Mouse (Mus musculus) G1E (cell line): ENCODE data around the gene Slc5a2. TPM values are rescaled to one million over a fixed set of nuclear protein-coding genes. Genes with fewer than 3 reads are reported as not detected.
A peak's percentile ranks its signal among the peaks of the same experiment; 100 is the strongest.

Source experiments
- ATAC-seq: 2 replicates; pipeline ENCODE4 v1.8.0; 2016; ENCODE audit warnings: mild to moderate bottlenecking; ENCODE audit not compliant: insufficient number of reproducible peaks, poor library complexity, low FRiP score, severe bottlenecking; ENCODE audit errors: extremely low read depth
- DNase-seq: peaks from one replicate; pipeline ENCODE4 v3.0.0; 2012; ENCODE audit warnings: low spot score
- H3K27me3 ChIP-seq: 2 replicates; pipeline ENCODE4 v1.6.1; 2012; ENCODE audit warnings: mild to moderate bottlenecking, low read length, inconsistent platforms; ENCODE audit not compliant: insufficient read depth
- H3K36me3 ChIP-seq: replicated peaks from 2 replicates; pipeline ENCODE3; 2012; ENCODE audit warnings: mild to moderate bottlenecking, inconsistent platforms
- H3K4me1 ChIP-seq: 2 replicates; pipeline ENCODE4 v1.6.1; 2012; ENCODE audit warnings: low read depth, low read length, inconsistent platforms, mixed read lengths; ENCODE audit not compliant: insufficient read depth
- H3K4me3 ChIP-seq: 2 replicates; pipeline ENCODE4 v1.5.1; 2012; ENCODE audit warnings: low read depth, mild to moderate bottlenecking, inconsistent platforms, low read length, moderate library complexity, mixed read lengths
- H3K9me3 ChIP-seq: replicated peaks from 2 replicates; pipeline ENCODE4 v1.6.1; 2012; ENCODE audit warnings: inconsistent platforms
- CTCF ChIP-seq: IDR thresholded peaks from 2 replicates; pipeline ENCODE4 v1.5.1; 2012; ENCODE audit warnings: low read depth, low read length, inconsistent platforms, mixed read lengths
- GATA1 ChIP-seq: IDR thresholded peaks from 2 replicates; pipeline ENCODE4 v1.6.1; 2012; ENCODE audit warnings: borderline replicate concordance, low read length, inconsistent platforms, mixed read lengths
- GATA2 ChIP-seq: IDR thresholded peaks from 2 replicates; pipeline ENCODE4 v1.6.1; 2012; ENCODE audit warnings: low read depth, low read length, inconsistent platforms, borderline replicate concordance
- POLR2AphosphoS5 ChIP-seq: IDR thresholded peaks from 2 replicates; pipeline ENCODE4 v1.6.1; 2012; ENCODE audit warnings: low read depth, low read length, inconsistent platforms; ENCODE audit not compliant: insufficient replicate concordance
- TAL1 ChIP-seq: conservative IDR thresholded peaks from 2 replicates; pipeline ENCODE4 v1.6.1; 2012; ENCODE audit warnings: low read depth, low read length, inconsistent platforms, mixed read lengths
- polyA plus RNA-seq: library from polyadenylated mRNA; stranded (reverse); fragments of >175 nt; gene quantifications from 2 replicates; pipeline ENCODE4 v1.2.3, GENCODE M21; 2012
- total RNA-seq, 2 experiments: library from RNA; stranded (forward) in 1 of 2; stranded (reverse) in 1 of 2; fragments of 200-1000 nt in 1 of 2; fragments of >200 nt in 1 of 2; fragmentation: Nextera tagmentation in 1 of 2; gene quantifications; 2 replicates each; pipeline ENCODE4 v1.2.3; 2014 to 2017

Slc5a2 gene
- total and polyA plus RNA-seq, 3 experiments: 0.05 to 0.55 TPM; not detected in 1

- H3K4me1 ChIP-seq: peaks cover 73% of the 10 kb centered on the region
- ATAC-seq (no peak), DNase-seq (no peak)
- H3K27me3 ChIP-seq: no peaks in the 10 kb centered on the region
- TF ChIP-seq GATA2 (no peak), POLR2AphosphoS5 (no peak), CTCF (no peak), GATA1 (no peak), TAL1 (no peak)
- H3K36me3 ChIP-seq: no peaks in the 10 kb centered on the region
- H3K4me3 ChIP-seq: no peak overlapping the region
- H3K9me3 ChIP-seq: no peaks in the 10 kb centered on the region
Measured at GRCm38 (mm10) chr7:128304198-128304597, 38.7 kb downstream of the Slc5a2 start.

- DNase-seq (peak; percentile 52), ATAC-seq (no peak)
- no peak overlapping the region for H3K4me3 ChIP-seq
Measured at GRCm38 (mm10) chr7:128304907-128305306, 39.5 kb downstream of the Slc5a2 start.

DNA sequence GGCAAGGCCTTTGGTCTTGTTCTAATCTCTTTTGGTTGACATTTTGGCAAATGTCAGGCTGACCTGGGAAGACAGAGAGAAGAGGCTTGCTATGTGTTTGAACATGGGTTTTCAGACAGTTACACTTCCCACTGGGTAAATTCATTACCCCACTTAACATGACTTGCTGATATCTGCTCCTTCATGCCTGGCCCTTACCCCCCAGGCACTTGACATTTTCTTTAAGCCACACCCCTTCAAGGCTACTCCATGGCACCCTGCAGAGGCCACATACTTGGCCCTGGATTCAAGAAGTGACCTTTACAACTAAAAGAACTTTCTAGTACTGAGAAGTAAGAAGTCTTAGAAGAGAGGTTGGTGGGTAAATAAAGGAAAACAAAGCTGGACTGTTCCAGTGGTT, 42.4 kb downstream of the Slc5a2 start:
- no peaks in the 10 kb centered on the region for H3K36me3 ChIP-seq
- H3K4me3 ChIP-seq: no peak overlapping the region
- no peaks in the 10 kb centered on the region for H3K9me3 ChIP-seq
- TF ChIP-seq GATA2 (no peak), TAL1 (no peak), GATA1 (no peak), CTCF (no peak), POLR2AphosphoS5 (no peak)
- DNase-seq: no peak
- H3K27me3 ChIP-seq: no peaks in the 10 kb centered on the region
- peaks cover 84% of the 10 kb centered on the region for H3K4me1 ChIP-seq
- no peak for ATAC-seq

More at GRCm38 (mm10) chr7:128304907-128305306, 39.5 kb downstream of the Slc5a2 start:
- TF ChIP-seq GATA1 (no peak), POLR2AphosphoS5 (no peak), TAL1 (no peak), GATA2 (no peak), CTCF (no peak)
- Histone ChIP-seq H3K27me3 (no peaks in the 10 kb centered on the region), H3K4me1 (peaks cover 79% of the 10 kb centered on the region), H3K9me3 (no peaks in the 10 kb centered on the region), H3K36me3 (no peaks in the 10 kb centered on the region)

DNA sequence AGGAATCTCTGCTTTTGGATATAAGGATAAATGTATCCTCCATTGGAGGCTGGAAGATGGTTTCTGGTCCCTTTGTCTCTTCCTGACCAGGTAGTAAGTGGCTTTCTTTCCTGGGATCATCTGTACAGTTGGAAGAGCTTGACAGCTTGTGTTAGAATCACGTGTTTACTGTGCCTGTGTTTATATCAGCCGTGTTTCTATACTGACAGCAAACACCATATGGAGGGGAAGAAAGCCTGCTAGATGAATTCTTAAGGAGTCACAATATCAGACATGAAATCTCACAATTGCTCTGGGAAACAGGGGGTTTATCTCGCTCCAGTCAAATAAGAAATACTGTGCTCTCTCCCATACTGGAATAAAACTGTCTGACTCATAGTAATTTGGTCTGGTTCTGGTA, 43.8 kb downstream of the Slc5a2 start:
- Histone ChIP-seq H3K27me3 (no peaks in the 10 kb centered on the region), H3K4me3 (peak overlapping the region; percentile 26; the same call in 1 of the 2 replicates), H3K36me3 (no peaks in the 10 kb centered on the region), H3K4me1 (peaks cover 86% of the 10 kb centered on the region), H3K9me3 (no peaks in the 10 kb centered on the region)
- ATAC-seq (no peak), DNase-seq (no peak)
- TF ChIP-seq GATA1 (no peak), GATA2 (no peak), CTCF (no peak), POLR2AphosphoS5 (no peak), TAL1 (no peak)

GRCm38 (mm10) chr7:128309776-128310175, 44.3 kb downstream of the Slc5a2 start:
- H3K36me3 ChIP-seq: no peaks in the 10 kb centered on the region
- ATAC-seq: peak; percentile 55; the same call in 1 of the 2 replicates
- H3K4me1 ChIP-seq: peaks cover 80% of the 10 kb centered on the region
- no peaks in the 10 kb centered on the region for H3K27me3 ChIP-seq
- DNase-seq: peak; percentile 54
- TF ChIP-seq CTCF (no peak), TAL1 (no peak), GATA1 (no peak), GATA2 (no peak), POLR2AphosphoS5 (no peak)
- no peaks in the 10 kb centered on the region for H3K9me3 ChIP-seq
- peak overlapping the region; percentile 35; the same call in 1 of the 2 replicates for H3K4me3 ChIP-seq

DNA sequence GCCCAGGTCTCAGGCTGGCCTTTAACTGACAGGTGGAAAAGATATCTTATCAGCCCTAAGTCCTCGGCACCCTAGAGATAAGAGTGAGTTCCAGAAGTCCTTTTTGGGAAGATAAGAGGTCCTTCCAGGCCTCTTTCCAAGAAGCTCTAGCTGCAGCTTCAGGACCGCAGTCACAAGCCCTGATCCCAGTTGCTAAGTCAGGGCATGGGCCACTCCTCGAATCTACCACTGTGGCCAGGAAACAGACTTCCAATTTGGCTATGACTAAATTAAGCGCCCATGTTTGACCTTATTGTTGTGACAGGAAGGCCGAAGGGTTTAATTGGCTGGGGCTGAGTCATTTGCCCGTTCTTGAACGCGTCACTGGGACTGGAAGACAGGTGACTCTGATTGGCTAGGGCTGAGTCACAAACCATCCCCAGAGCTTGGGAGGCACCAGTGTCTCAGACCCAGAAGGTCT, 44.8 kb downstream of the Slc5a2 start:
- TF ChIP-seq TAL1 (peak; percentile 90), GATA1 (no peak), POLR2AphosphoS5 (no peak), GATA2 (no peak), CTCF (no peak)
- DNase-seq: peak; percentile 64
- H3K36me3 ChIP-seq: no peaks in the 10 kb centered on the region
- peaks cover 78% of the 10 kb centered on the region for H3K4me1 ChIP-seq
- peak overlapping the region; percentile 42; the same call in 1 of the 2 replicates for H3K4me3 ChIP-seq
- ATAC-seq: peak; percentile 79
- no peaks in the 10 kb centered on the region for H3K9me3 ChIP-seq
- no peaks in the 10 kb centered on the region for H3K27me3 ChIP-seq

DNA sequence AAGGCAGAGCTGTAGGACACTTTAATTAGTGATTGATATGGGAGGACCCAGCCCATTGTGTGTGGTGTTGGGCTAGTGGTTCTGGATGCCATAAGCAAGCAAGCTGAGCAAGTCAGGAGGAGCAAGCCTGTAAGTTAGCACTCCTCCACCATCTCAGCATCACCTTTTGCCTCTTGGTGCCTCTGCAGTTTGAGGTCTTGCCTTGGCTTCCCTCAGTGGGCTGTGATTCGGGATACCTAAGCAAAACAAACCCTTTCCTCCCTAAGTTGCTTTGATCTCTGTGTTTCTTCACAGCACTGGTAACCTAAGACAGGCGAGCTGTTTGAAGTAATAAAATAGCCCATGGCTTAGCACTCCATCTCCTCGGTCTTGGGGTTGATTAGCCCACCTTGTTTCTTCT, 45.8 kb downstream of the Slc5a2 start:
- Histone ChIP-seq H3K27me3 (no peaks in the 10 kb centered on the region), H3K4me1 (peaks cover 74% of the 10 kb centered on the region), H3K4me3 (no peak overlapping the region), H3K9me3 (no peaks in the 10 kb centered on the region), H3K36me3 (no peaks in the 10 kb centered on the region)
- DNase-seq (no peak), ATAC-seq (no peak)
- TF ChIP-seq CTCF (no peak), POLR2AphosphoS5 (no peak), TAL1 (no peak), GATA2 (no peak), GATA1 (no peak)
